Mouse (Mus musculus) cerebellum, adult 2 months (tissue): ENCODE measurements at regions not wholly inside any gene's neighbourhood (a gene's known extent, or its start where the extent isn't known, plus 50 kb on each side); places are given as distances from the start of the nearest gene placed in this dataset.
A peak's percentile ranks its signal among the peaks of the same experiment; 100 is the strongest.

Source experiments
- DNase-seq, 2 experiments: peaks; one replicate each; pipeline ENCODE4 v3.0.0; 2021
- H3K27ac ChIP-seq: fragments of 200-500 bp; 2 replicates; pipeline ENCODE4 v1.5.1; 2012; ENCODE audit warnings: low read length, control low read depth, inconsistent platforms; ENCODE audit not compliant: insufficient read depth
- H3K27me3 ChIP-seq: fragments of 200-500 bp; 2 replicates; pipeline ENCODE4 v1.6.1; 2012; ENCODE audit warnings: inconsistent platforms, mild to moderate bottlenecking, low read length, moderate library complexity; ENCODE audit not compliant: control insufficient read depth, insufficient read depth
- H3K4me1 ChIP-seq: fragments of 200-500 bp; 2 replicates; pipeline ENCODE4 v1.6.1; 2011; ENCODE audit warnings: low read length; ENCODE audit not compliant: control insufficient read depth, insufficient read depth
- H3K4me3 ChIP-seq: fragments of 200-500 bp; replicated peaks from 2 replicates; pipeline ENCODE3; 2011; ENCODE audit warnings: mild to moderate bottlenecking, low read depth, low read length, control low read depth; ENCODE audit not compliant: insufficient read depth
- CTCF ChIP-seq: fragments of 200-500 bp; IDR thresholded peaks from 2 replicates; pipeline ENCODE4 v1.5.1; 2011; ENCODE audit warnings: low read depth, mild to moderate bottlenecking, control low read depth, low read length, moderate library complexity, borderline replicate concordance; ENCODE audit not compliant: insufficient read depth
- POLR2A ChIP-seq: fragments of 200-500 bp; IDR thresholded peaks from 2 replicates; pipeline ENCODE4 v1.6.1; 2011; ENCODE audit warnings: low read length, control low read depth, borderline replicate concordance; ENCODE audit not compliant: insufficient read depth
- WGBS: fragments of 180-500 bp; shearing (Covaris S2); methylation state at CpG from one replicate; pipeline ENCODE4 v1.1.7; 2018; 5-methylcytosine and 5-hydroxymethylcytosine counted together

DNA sequence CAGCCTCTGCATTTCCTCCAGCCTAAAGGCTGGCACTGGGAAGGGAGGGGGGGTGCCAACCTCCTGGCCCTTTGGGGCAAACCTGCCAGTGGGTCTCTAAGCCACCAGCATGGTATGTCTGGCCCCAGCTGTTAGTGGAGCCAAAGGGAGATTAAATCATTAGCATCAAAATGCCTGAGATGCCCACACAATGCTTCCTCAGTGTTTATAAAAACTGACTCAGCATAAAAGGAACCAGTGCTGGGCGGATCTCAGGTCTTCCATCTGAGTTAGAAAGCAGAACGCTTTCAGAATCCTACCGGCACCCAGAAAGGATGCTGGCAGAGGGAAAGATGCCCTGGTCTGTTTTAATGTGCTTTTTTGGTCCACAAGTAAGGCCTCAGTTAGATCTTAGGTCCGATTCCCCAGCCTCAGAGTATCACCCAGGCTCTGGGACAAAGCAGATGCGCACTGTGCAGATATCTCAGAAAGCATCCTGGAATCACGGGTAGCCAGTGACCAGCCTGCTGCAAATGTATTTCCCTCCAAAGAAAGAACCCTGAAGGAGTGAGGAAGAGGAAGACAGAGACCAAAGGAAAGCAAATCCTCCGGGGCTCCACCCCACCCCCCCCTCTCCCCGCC lies 53.3 kb upstream of the Armc2 start:
- no peak overlapping the region for H3K4me3 ChIP-seq
- 57% methylated on average over 8 of the region's 8 CpGs for WGBS
- no peak for TF ChIP-seq POLR2A
- TF ChIP-seq CTCF = no peak
- no peaks in the 10 kb centered on the region for H3K27me3 ChIP-seq
- H3K27ac ChIP-seq = no peak overlapping the region
- DNase-seq = no peak
- H3K4me1 ChIP-seq = peaks cover 7% of the 10 kb centered on the region

- H3K27ac ChIP-seq = no peak overlapping the region
- peak; percentile 85 to 86 for DNase-seq
- H3K4me3 ChIP-seq = no peak overlapping the region
- H3K27me3 ChIP-seq = no peaks in the 10 kb centered on the region
- TF ChIP-seq POLR2A (no peak), CTCF (peak; percentile 88)
- WGBS = 25% methylated on average over 10 of the region's 10 CpGs
- peaks cover 7% of the 10 kb centered on the region for H3K4me1 ChIP-seq
Observed at GRCm38 (mm10) chr10:42070611-42071403, 52.6 kb upstream of the Armc2 start.

DNA sequence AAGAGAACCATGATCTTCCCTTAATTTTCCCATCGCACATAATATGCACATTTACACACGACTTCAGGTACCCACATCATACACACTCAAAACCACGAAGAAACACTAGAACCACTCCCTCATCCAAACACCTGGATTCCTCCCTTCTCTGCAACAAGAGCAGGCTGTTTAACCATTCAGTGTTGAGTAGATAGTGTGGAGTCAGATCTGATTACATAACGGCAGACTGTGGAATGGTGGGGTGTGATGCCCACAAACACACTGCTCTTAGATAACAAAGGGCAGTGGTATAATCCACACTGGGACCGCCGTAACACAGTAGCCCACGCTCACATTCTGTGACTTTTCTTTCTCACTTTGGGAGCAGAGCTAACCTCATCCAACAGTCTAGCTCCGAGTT lies 51.5 kb upstream of the Armc2 start:
- no peak for DNase-seq
- Histone ChIP-seq H3K27me3 (no peaks in the 10 kb centered on the region), H3K4me3 (no peak overlapping the region), H3K27ac (no peak overlapping the region), H3K4me1 (peaks cover 7% of the 10 kb centered on the region)
- TF ChIP-seq POLR2A (no peak), CTCF (no peak)
- 93% methylated on average over 8 of the region's 8 CpGs for WGBS

- peaks cover 11% of the 10 kb centered on the region for H3K4me1 ChIP-seq
- 94% methylated on average over 2 of the region's 2 CpGs for WGBS
- TF ChIP-seq POLR2A = no peak
- no peak for TF ChIP-seq CTCF
Observed at GRCm38 (mm10) chr10:42068497-42068896, 50.3 kb upstream of the Armc2 start.

More at GRCm38 (mm10) chr10:42068497-42068896, 50.3 kb upstream of the Armc2 start:
- DNase-seq = no peak
- Histone ChIP-seq H3K27ac (no peak overlapping the region), H3K4me3 (no peak overlapping the region), H3K27me3 (no peaks in the 10 kb centered on the region)
